ENCODE assay signal across 9 mouse cellular contexts in the genomic region with DNA sequence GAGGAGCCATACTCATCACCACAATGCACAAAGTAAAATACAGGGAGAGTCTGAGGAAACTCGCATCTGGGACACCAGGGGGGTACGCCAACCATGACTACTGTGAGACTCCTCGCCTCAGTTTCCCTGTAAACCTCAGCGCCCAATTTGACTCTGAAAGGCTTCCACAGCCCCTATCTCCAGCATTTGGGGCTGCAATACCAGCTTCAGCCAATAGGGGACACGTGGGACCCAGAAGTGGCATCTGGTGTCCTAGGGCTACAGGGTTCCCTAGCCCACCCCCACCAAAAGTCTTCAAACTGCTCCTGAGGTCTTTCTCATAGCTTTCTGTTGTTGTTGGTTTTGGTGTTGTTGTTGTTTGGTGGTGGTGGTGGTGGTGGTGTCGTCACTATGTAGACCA. TPM values are rescaled to one million over a fixed set of nuclear protein-coding genes. Genes with fewer than 3 reads are reported as not detected.
DNase-seq lines count a peak whose midpoint lies in the region; ATAC-seq and TF ChIP-seq lines count a peak whose summit lies in the region.
"Had no signal": no experiment of that assay in that cellular context is flagged by ENCODE, and none has a peak within 500 bp of the region (broad histone marks: within the 10 kb centered on the region; RNA-seq: fewer than 3 reads in every experiment).

No protein-coding gene starts in this region.

- no peak for ATAC-seq in heart, embryonic 11.5 days (replicated peaks; ENCODE audit: insufficient number of reproducible peaks, low FRiP score, low TSS enrichment)

- DNase-seq in heart, postnatal 4 days, result peak; percentile 68
- DNase-seq in spleen, postnatal 4 days (ENCODE audit: low spot score in 2 of 2), result peak; percentile 64 to 87
- DNase-seq in spleen, postnatal 36 days (ENCODE audit: low spot score in 2 of 2), result no peak
- peak; percentile 55 for DNase-seq in embryonic facial prominence, embryonic 10.5 days (ENCODE audit: low spot score)
- DNase-seq in T-cell, adult 2 months (ENCODE audit: low spot score), result no peak
- DNase-seq in frontal cortex, postnatal 36 days (ENCODE audit: low spot score in 2 of 2), result no peak

- no peak overlapping the region for H3K4me3 ChIP-seq in heart, embryonic 11.5 days (ENCODE audit: low read depth, low read length)
- H3K4me3 ChIP-seq in embryonic facial prominence, embryonic 10.5 days, result no peak overlapping the region
- peak overlapping the region; percentile 48 for H3K4me3 ChIP-seq in small intestine, adult 2 months (ENCODE audit: low read depth, low read length)
- H3K4me3 ChIP-seq: neural tube, embryonic 13.5 days had no signal

- no peaks in the 10 kb centered on the region for H3K9me3 ChIP-seq in heart, embryonic 11.5 days (replicated peaks; ENCODE audit: control insufficient read depth, low read length)
- no peaks in the 10 kb centered on the region for H3K9me3 ChIP-seq in embryonic facial prominence, embryonic 10.5 days
- H3K9me3 ChIP-seq: neural tube, embryonic 13.5 days had no signal

- TF ChIP-seq POLR2A in small intestine, adult 2 months (IDR thresholded peaks at IDR 0.05; ENCODE audit: low read depth, low read length), result no peak

- 20% methylated on average over 6 of the region's 6 CpGs for WGBS in heart, embryonic 11.5 days (ENCODE audit: insufficient replicate concordance)
- WGBS in embryonic facial prominence, embryonic 10.5 days, result 33% methylated on average over 6 of the region's 6 CpGs
- 22% methylated on average over 6 of the region's 6 CpGs for WGBS in small intestine, adult 2 months

- TF ChIP-seq CTCF in small intestine, adult 2 months (IDR thresholded peaks at IDR 0.05; ENCODE audit: extremely low read depth, insufficient read length, insufficient replicate concordance, low read depth, low read length), result peak; percentile 81; the same call in 1 of the 2 replicates

- peaks cover 52% of the 10 kb centered on the region for H3K27me3 ChIP-seq in heart, embryonic 11.5 days (ENCODE audit: control insufficient read depth, insufficient read depth, low read length)
- H3K27me3 ChIP-seq in embryonic facial prominence, embryonic 10.5 days (replicated peaks; ENCODE audit: low read depth, poor library complexity, severe bottlenecking), result peaks cover 82% of the 10 kb centered on the region
- H3K27me3 ChIP-seq in small intestine, adult 2 months (ENCODE audit: control insufficient read depth, insufficient read depth, low read length), result no peaks in the 10 kb centered on the region

- H3K9ac ChIP-seq in heart, embryonic 11.5 days (ENCODE audit: low read depth, low read length), result no peak overlapping the region
- H3K9ac ChIP-seq: neural tube, embryonic 13.5 days had no signal

- no peak overlapping the region for H3K27ac ChIP-seq in heart, embryonic 11.5 days (ENCODE audit: low read depth, low read length)
- H3K27ac ChIP-seq in embryonic facial prominence, embryonic 10.5 days (replicated peaks), result no peak overlapping the region
- H3K27ac ChIP-seq in small intestine, adult 2 months (ENCODE audit: insufficient read depth, low read depth, low read length), result peak overlapping the region; percentile 98
- H3K27ac ChIP-seq: neural tube, embryonic 13.5 days had no signal

- H3K4me2 ChIP-seq in heart, embryonic 11.5 days, result no peak overlapping the region
- H3K4me2 ChIP-seq: neural tube, embryonic 13.5 days had no signal

- no peaks in the 10 kb centered on the region for H3K36me3 ChIP-seq in heart, embryonic 11.5 days (ENCODE audit: control insufficient read depth, insufficient read depth, low read length)
- no peaks in the 10 kb centered on the region for H3K36me3 ChIP-seq in embryonic facial prominence, embryonic 10.5 days (replicated peaks)
- peaks cover 2% of the 10 kb centered on the region; the same call in 1 of the 2 replicates for H3K36me3 ChIP-seq in small intestine, adult 2 months (ENCODE audit: control insufficient read depth, insufficient read depth, low read length)
- H3K36me3 ChIP-seq: neural tube, embryonic 13.5 days had no signal

- peaks cover 10% of the 10 kb centered on the region for H3K4me1 ChIP-seq in heart, embryonic 11.5 days (ENCODE audit: control insufficient read depth, insufficient read depth, low read length)
- H3K4me1 ChIP-seq in embryonic facial prominence, embryonic 10.5 days, result peaks cover 61% of the 10 kb centered on the region
- H3K4me1 ChIP-seq in small intestine, adult 2 months (ENCODE audit: control insufficient read depth, insufficient read depth, insufficient read length, low read length), result peaks cover 30% of the 10 kb centered on the region

RNA-seq across cellular contexts. Expression of a gene that starts 2.8 kb away (rescaled TPM):
- under 1 TPM in 1 of 2 experiments, not detected in 1; 0.50 TPM for total RNA-seq in heart, postnatal 4 days (2021)
- 0.90 and 1.4 TPM in 2 replicates for polyA plus RNA-seq in heart, embryonic 11.5 days (2014; fragmentation: Nextera tagmentation; extraction: Ambion mirVana)
- 8.9 and 9.0 TPM in 2 replicates for polyA plus RNA-seq in embryonic facial prominence, embryonic 10.5 days (2016; fragmentation: Nextera tagmentation; extraction: Ambion mirVana)
- 124 and 239 TPM in 2 replicates for polyA plus RNA-seq in small intestine, adult 2 months (2012; rRNA removed)

RNA-seq across cellular contexts. Expression of a gene that starts 4.2 kb away (rescaled TPM):
- 10 to 100 TPM; 52.0 to 55.4 TPM for total RNA-seq in heart, postnatal 4 days (2021)
- 30.2 and 32.1 TPM in 2 replicates for polyA plus RNA-seq in heart, embryonic 11.5 days (2014; fragmentation: Nextera tagmentation; extraction: Ambion mirVana)
- polyA plus RNA-seq in embryonic facial prominence, embryonic 10.5 days (2016; fragmentation: Nextera tagmentation; extraction: Ambion mirVana), result 72.2 and 72.4 TPM in 2 replicates
- 26.1 and 50.8 TPM in 2 replicates for polyA plus RNA-seq in small intestine, adult 2 months (2012; rRNA removed)

RNA-seq across cellular contexts. Expression of a gene that starts 21.8 kb away (rescaled TPM):
- 10 to 100 TPM; 49.0 to 53.0 TPM for total RNA-seq in heart, postnatal 4 days (2021)
- 41.2 and 44.1 TPM in 2 replicates for polyA plus RNA-seq in heart, embryonic 11.5 days (2014; fragmentation: Nextera tagmentation; extraction: Ambion mirVana)
- 57.2 and 57.5 TPM in 2 replicates for polyA plus RNA-seq in embryonic facial prominence, embryonic 10.5 days (2016; fragmentation: Nextera tagmentation; extraction: Ambion mirVana)
- polyA plus RNA-seq in small intestine, adult 2 months (2012; rRNA removed), result 100 and 207 TPM in 2 replicates

RNA-seq across cellular contexts. Expression of a gene that starts 21.9 kb away (rescaled TPM):
- 100 to 1,000 TPM; 118 to 125 TPM for total RNA-seq in heart, postnatal 4 days (2021)
- polyA plus RNA-seq in heart, embryonic 11.5 days (2014; fragmentation: Nextera tagmentation; extraction: Ambion mirVana), result 247 and 257 TPM in 2 replicates
- 223 and 237 TPM in 2 replicates for polyA plus RNA-seq in embryonic facial prominence, embryonic 10.5 days (2016; fragmentation: Nextera tagmentation; extraction: Ambion mirVana)
- polyA plus RNA-seq in small intestine, adult 2 months (2012; rRNA removed), result 104 and 169 TPM in 2 replicates

RNA-seq across cellular contexts. Expression of a gene that starts 32.3 kb away (rescaled TPM):
- total RNA-seq in heart, postnatal 4 days (2021), result 10 to 100 TPM; 20.7 to 21.0 TPM
- 20.2 and 25.0 TPM in 2 replicates for polyA plus RNA-seq in heart, embryonic 11.5 days (2014; fragmentation: Nextera tagmentation; extraction: Ambion mirVana)
- 52.3 and 54.3 TPM in 2 replicates for polyA plus RNA-seq in embryonic facial prominence, embryonic 10.5 days (2016; fragmentation: Nextera tagmentation; extraction: Ambion mirVana)
- 16.6 and 29.2 TPM in 2 replicates for polyA plus RNA-seq in small intestine, adult 2 months (2012; rRNA removed)

Comparison
In these comparisons a context has a peak if more than half of its experiments do, and no peak if none do; other contexts are left out.
1. DNase-seq: peak in heart, postnatal 4 days (single experiment), spleen, postnatal 4 days (2 of 2) and embryonic facial prominence, embryonic 10.5 days (single experiment); none in spleen, postnatal 36 days (0 of 2), T-cell, adult 2 months (single experiment) and frontal cortex, postnatal 36 days (0 of 2).
2. RNA of a gene that starts 2.8 kb away (polyA plus RNA-seq): 124 to 239 TPM in small intestine, adult 2 months; 8.9 to 9.0 TPM in embryonic facial prominence, embryonic 10.5 days and 0.90 to 1.4 TPM in heart, embryonic 11.5 days; every median in the first group is over 10 times any median in the second.